Mouse (Mus musculus) layer of hippocampus, adult 9-11 months (tissue): ENCODE data around the gene Inafm2.

Experiments
- DNase-seq: peaks from one replicate; pipeline ENCODE4 v3.0.0; 2022

Inafm2 gene

GRCm38 (mm10) chr2:118726873-118727272 lies 18.7 kb upstream of the Inafm2 start:
- no peak for DNase-seq

GRCm38 (mm10) chr2:118727911-118728310 lies 17.6 kb upstream of the Inafm2 start:
- no peak for DNase-seq

- DNase-seq = no peak
Measured at GRCm38 (mm10) chr2:118728337-118728736, 17.2 kb upstream of the Inafm2 start, which contains the start of gene Plcb2. Plcb2 (minus strand) TSS chr2:118728438.

DNA sequence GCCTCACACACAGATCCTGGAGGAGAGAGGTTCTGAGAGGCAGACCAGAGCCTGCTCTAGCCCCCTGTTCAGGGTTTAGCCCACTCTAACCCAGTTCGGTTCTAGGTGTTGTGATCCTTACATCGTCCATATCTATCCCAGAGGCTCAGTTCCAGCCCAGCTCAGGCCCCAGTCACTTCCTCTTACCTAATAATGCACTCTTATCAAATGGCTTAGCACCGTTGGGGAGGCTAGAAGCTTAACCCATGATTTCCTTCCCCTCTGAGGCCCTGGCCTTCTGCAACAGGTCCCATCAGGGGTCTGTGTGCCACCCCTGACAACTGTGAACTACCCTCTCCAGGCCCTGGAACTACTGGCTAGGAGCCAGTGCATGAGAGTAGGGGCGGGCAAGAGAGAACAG lies 16.4 kb upstream of the Inafm2 start:
- DNase-seq = no peak

GRCm38 (mm10) chr2:118729816-118730621 lies 15.5 kb upstream of the Inafm2 start:
- no peak for DNase-seq

- DNase-seq = peak; percentile 56
Measured at GRCm38 (mm10) chr2:118730622-118730915, 15.0 kb upstream of the Inafm2 start.

DNA sequence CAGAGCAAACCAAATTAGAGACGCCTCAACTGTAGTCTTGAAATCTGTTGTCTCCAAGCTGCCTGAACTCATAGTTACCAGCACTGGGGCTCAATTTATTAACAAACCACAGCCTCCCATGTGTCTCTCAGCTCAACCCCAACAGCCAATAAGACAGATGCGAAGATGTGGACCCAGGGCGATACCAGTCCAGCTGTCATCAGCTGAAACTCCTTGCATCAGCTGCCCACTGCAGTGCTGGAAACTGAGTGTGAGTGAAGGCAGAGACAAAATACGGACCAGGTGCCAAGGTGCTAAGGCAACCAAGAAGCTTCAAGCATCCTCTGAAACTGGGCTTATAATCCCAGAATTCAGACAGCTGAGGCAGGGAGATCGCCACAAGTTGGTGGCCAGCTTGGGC lies 13.6 kb upstream of the Inafm2 start:
- DNase-seq = no peak

- DNase-seq = peak; percentile 77
Measured at GRCm38 (mm10) chr2:118733341-118733740, 12.2 kb upstream of the Inafm2 start.

DNA sequence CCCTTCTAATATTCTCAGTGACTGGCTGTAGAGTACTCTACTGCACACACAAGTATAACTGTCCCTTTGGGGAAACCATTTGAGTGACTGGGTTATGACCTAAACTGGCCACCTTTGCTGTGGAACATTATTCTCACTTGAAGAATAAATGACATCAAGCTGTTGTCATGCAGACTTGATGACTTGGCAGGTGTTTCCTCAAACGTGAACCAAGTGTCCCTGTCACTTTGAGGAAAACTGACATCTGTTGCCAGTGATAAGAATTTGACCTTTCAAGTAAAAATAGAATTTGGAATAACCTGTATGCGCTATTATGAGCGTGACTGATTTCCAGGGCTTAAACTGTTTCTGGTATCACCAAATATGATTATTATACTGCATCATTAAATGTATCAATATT lies 5.2 kb upstream of the Inafm2 start:
- DNase-seq = no peak

GRCm38 (mm10) chr2:118741183-118741582 lies 4.4 kb upstream of the Inafm2 start:
- DNase-seq = no peak

DNA sequence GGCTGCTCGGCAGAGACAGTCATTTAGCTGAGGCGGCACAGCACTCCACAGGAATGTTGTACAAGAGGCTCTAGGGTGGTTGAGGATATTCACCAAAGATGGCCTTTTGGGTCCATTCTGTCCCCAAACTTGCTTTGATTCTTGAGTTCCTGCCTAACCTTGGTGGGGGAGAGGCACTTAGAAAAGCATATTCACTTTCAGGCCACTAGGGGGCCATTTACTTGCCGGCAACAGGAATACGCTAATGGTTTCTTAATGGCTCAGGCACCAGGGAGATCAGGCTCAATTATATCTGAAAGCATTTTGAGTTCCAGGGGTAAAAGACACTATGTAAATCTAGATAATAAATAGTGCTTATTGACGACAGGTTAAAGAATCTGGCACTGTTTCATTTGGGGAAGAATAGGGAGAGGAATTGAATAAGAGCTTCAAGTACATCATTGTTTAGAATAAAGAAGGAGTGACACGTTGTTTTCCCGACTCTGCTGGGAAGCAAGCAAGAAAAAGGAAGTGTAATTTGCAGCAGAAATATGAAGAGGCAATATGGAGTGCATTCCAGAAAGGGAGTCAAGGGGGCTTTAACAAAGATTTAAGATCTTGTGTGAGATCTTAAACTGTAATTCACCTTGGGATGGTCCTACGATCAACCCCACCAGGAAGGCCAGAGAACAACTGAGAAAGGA lies 2.2 kb upstream of the Inafm2 start:
- DNase-seq = peak; percentile 54

DNA sequence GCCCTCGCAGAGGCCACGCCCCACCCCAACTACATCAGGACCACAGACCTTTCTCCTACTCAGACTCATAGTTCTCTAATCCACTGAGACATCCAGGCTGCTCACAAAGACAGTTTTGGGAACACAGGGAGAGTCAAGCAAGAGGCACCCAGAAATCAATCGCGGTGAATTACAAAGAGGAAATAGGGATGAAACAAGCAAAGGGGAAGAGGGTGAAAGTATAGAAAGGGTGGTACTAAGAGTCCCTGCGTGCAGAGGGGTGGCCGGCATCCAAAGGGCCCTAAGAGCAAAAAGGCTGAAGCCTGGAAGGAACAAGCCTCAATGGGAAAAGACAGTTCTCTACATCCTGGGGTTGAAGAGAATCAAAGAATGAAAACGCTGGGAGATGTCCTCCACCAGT lies 937 bp upstream of the Inafm2 start:
- DNase-seq = no peak

GRCm38 (mm10) chr2:118745915-118746901 lies 650 bp downstream of the Inafm2 start:
- DNase-seq = no peak

- no peak for DNase-seq
Measured at GRCm38 (mm10) chr2:118747301-118747960, 1.9 kb downstream of the Inafm2 start.

DNA sequence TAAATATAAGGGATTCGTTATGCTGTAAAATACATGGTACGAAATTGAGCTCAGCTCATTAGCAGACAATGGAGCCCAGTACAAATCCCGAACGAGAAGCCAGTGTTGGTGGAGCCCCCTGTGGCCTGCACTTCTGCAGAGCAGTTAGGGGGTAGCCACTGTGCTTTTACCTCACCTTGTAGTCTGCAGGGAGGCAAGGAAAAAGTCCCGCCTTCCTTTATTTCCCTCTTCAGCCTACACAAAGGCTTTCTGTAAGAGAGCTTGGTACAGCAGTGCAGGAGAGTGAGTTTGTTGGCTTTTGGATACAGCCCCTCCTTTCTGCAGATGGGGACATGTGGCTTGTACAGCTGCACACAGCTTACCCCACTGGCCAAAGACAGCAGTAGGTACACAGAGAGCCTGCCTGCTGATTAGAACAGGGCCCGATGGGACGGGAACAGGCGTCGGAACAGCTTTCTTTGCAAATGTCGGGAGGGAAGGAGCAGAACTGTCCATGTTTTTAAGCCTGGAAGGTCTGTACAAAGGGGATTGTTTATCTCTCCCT lies 3.9 kb downstream of the Inafm2 start:
- DNase-seq = no peak

DNA sequence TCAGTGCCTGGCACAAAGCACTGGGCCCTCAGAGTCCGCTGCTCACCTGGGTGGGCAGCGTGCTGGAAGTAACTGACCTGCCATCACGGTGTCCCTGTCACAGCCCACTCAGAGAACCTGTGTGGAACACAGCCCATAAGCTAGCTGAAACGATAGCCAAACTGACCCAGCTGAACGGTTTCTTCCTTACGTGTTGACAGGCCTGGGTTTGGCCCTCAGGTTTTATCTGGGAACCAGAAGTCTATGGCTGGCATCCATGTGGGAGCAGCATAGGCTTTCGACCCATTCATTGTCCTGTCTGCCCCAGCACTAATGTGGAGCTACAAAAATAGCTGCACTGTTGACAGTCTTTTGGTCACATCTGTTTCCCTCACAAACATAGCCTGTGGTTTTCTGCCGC lies 4.9 kb downstream of the Inafm2 start:
- DNase-seq = no peak

GRCm38 (mm10) chr2:118751896-118752791 lies 6.6 kb downstream of the Inafm2 start:
- no peak for DNase-seq

DNA sequence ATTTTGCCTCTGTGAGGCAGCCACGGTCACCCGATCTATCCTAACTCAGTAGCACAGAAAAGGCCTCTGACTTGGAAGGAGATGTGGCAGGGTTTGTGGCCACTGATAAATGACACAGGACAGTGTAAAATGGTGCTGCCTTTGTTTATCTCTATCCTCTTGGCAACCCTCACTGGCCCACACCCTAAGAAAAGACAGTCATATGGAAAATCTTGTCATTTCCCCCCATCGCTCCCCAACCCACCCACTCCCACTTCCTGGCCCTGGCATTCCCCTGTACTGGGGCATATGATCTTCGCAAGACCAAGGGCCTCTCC lies 7.2 kb downstream of the Inafm2 start:
- DNase-seq = no peak

- DNase-seq = no peak
Measured at GRCm38 (mm10) chr2:118754143-118754542, 8.6 kb downstream of the Inafm2 start.

DNA sequence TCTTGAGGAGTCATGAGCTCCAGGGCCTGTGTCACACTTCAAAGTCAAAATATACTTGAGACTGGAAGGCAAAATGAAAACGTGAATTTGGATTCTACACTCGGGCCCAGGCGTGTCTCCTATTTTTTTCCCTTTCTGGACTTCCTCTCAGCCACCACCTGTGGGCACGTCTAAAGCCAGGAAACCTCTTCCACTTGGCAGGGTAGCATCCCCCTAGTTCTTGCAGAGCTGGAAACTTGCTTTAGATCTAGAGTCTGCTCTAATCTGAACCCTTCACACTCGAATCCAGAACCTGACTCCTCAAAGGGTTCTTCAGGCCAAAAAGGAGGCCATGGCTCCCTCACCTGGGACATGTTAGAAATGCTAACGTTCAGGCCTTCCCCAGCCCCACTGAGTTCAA lies 9.8 kb downstream of the Inafm2 start:
- DNase-seq = no peak

GRCm38 (mm10) chr2:118756103-118756502 lies 10.5 kb downstream of the Inafm2 start:
- no peak for DNase-seq

DNA sequence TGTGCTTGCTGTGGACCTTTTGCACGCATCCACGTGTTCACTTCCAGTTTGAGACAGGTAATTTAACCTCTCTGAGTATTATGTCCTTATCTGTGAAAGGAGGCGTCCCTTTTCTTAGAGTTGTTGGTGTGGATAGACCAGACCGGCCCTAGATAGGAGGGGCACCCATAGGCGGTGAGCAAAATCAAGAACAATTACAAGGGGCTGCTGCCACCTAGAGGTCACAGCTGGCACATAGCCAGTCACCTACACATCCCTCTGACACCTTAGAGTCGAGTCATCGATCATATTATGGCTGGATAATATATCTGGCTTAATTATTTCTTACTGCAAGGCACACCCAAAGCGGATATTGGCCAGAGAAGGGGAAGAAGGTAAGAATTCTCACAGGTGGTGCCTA lies 14.3 kb downstream of the Inafm2 start:
- DNase-seq = no peak
